ENCODE assay signal across 31 mouse cellular contexts in genomic region chr6:88184671-88185070, GRCm38 (mm10). TPM values are rescaled to one million over a fixed set of nuclear protein-coding genes. Genes with fewer than 3 reads are reported as not detected.
DNase-seq lines count a peak whose midpoint lies in the region; ATAC-seq lines count a peak whose summit lies in the region.
"Had no signal": no experiment of that assay in that cellular context is flagged by ENCODE, and none has a peak within 500 bp of the region (broad histone marks: within the 10 kb centered on the region; RNA-seq: fewer than 3 reads in every experiment).

No protein-coding gene starts in this region.

- peak; percentile 78 for DNase-seq in 416B (ENCODE audit: low read depth)
- DNase-seq in heart, adult 18-20 months = no peak
- DNase-seq in left cerebral cortex, postnatal 36 days (ENCODE audit: low spot score in 2 of 2) = no peak
- DNase-seq: adrenal gland, adult 8-10 months; adrenal gland, postnatal 14 days; adrenal gland, postnatal 36 days; B cell, adult 2 months; cerebellum, adult 11-12 months; cerebellum, adult 2 months; cerebellum, adult 9-10 months; cerebellum, postnatal 10 days; cerebellum, postnatal 25 days; embryo, embryonic 11 days had no signal

- 69% methylated on average over 4 of the region's 4 CpGs for WGBS in intestine, embryonic 15.5 days

- H3K4me3 ChIP-seq in intestine, embryonic 15.5 days (replicated peaks) = no peak overlapping the region
- H3K4me3 ChIP-seq: embryonic facial prominence, embryonic 13.5 days; embryonic facial prominence, embryonic 15.5 days; erythroblast, embryonic 14.5 days; forebrain, embryonic 10.5 days; forebrain, embryonic 12.5 days had no signal

- ATAC-seq in common myeloid progenitor, adult 5-6 weeks (replicated peaks; ENCODE audit: low read depth, poor library complexity, severe bottlenecking) = peak; percentile 53
- peak; percentile 56 to 68; a peak in 3 of 4 replicates for ATAC-seq in hematopoietic stem cell, adult 5-6 weeks (replicated peaks in 1 of 2; ENCODE audit: insufficient read depth in 1 of 2, low FRiP score in 2 of 2, low TSS enrichment in 1 of 2, low read depth in 1 of 2, poor library complexity in 2 of 2, severe bottlenecking in 2 of 2)
- ATAC-seq in megakaryocyte progenitor cell, adult 5-6 weeks (replicated peaks; ENCODE audit: poor library complexity) = peak; percentile 25; the same call in 1 of the 2 replicates
- ATAC-seq in intestine, embryonic 15.5 days = no peak
- ATAC-seq: activated CD4-positive, CD25-positive, alpha-beta regulatory T cell, adult 4 months; CD4-positive, CD25-positive, alpha-beta regulatory T cell, adult 4 months; forebrain, embryonic 14.5 days; forebrain, embryonic 16.5 days; Patski had no signal

- H3K4me1 ChIP-seq in intestine, embryonic 15.5 days (replicated peaks) = peaks cover 6% of the 10 kb centered on the region

- intact Hi-C loops in left cerebral cortex, postnatal 36 days (cut with DNase I) = loop anchor here (5.0 kb wide), 2 partner anchors 62 to 303 kb away; no protein-coding TSS in a partner anchor

- no peaks in the 10 kb centered on the region for H3K9me3 ChIP-seq in intestine, embryonic 15.5 days
- H3K9me3 ChIP-seq: embryonic facial prominence, embryonic 13.5 days; embryonic facial prominence, embryonic 15.5 days; forebrain, embryonic 10.5 days; forebrain, embryonic 12.5 days; G1E had no signal

- H3K27me3 ChIP-seq in intestine, embryonic 15.5 days (replicated peaks) = peaks cover 26% of the 10 kb centered on the region
- H3K27me3 ChIP-seq: Patski had no signal

- H3K36me3 ChIP-seq in intestine, embryonic 15.5 days = no peaks in the 10 kb centered on the region
- H3K36me3 ChIP-seq: embryonic facial prominence, embryonic 13.5 days; embryonic facial prominence, embryonic 15.5 days; forebrain, embryonic 10.5 days; forebrain, embryonic 12.5 days had no signal

- no peak overlapping the region for H3K27ac ChIP-seq in intestine, embryonic 15.5 days
- H3K27ac ChIP-seq: embryonic facial prominence, embryonic 13.5 days; embryonic facial prominence, embryonic 15.5 days; forebrain, embryonic 10.5 days; forebrain, embryonic 12.5 days had no signal

- no peak overlapping the region for H3K4me2 ChIP-seq in intestine, embryonic 15.5 days (replicated peaks)
- H3K4me2 ChIP-seq: embryonic facial prominence, embryonic 13.5 days; embryonic facial prominence, embryonic 15.5 days; forebrain, embryonic 12.5 days had no signal

- H3K9ac ChIP-seq in intestine, embryonic 15.5 days = no peak overlapping the region
- H3K9ac ChIP-seq: embryonic facial prominence, embryonic 13.5 days; embryonic facial prominence, embryonic 15.5 days; forebrain, embryonic 12.5 days had no signal

RNA-seq across cellular contexts. Expression of gene Gata2, which starts 9.0 kb away (rescaled TPM):
- 48.1 and 78.8 TPM in 2 replicates for total RNA-seq in common myeloid progenitor, adult 5-6 weeks (2017)
- 28.7 and 28.9 TPM in 2 replicates for total RNA-seq in hematopoietic stem cell, adult 5-6 weeks (2017)
- total RNA-seq in megakaryocyte progenitor cell, adult 5-6 weeks (2015) = 11.2 and 19.8 TPM in 2 replicates
- total RNA-seq in megakaryocyte progenitor cell, adult 5-6 weeks (2017) = 6.0 and 10.1 TPM in 2 replicates
- 6.4 and 8.7 TPM in 2 replicates for polyA plus RNA-seq in intestine, embryonic 15.5 days (2015; fragmentation: Nextera tagmentation; extraction: Ambion mirVana)
- 10 to 100 TPM; 18.1 to 23.4 TPM for total RNA-seq in heart, adult 18-20 months (2021)
- 1 to 10 TPM; 5.4 to 6.6 TPM for total RNA-seq in left cerebral cortex, postnatal 36 days (2021)
- total RNA-seq: CH12.LX had no signal
- polyA plus RNA-seq: activated CD4-positive, CD25-positive, alpha-beta regulatory T cell, adult 4 months had no signal

RNA-seq across cellular contexts. Expression of gene Dnajb8, which starts 37.4 kb away (rescaled TPM):
- total RNA-seq in common myeloid progenitor, adult 5-6 weeks (2017) = not detected in 2 replicates
- not detected in 2 replicates for total RNA-seq in hematopoietic stem cell, adult 5-6 weeks (2017)
- total RNA-seq in megakaryocyte progenitor cell, adult 5-6 weeks (2015) = not detected in 2 replicates
- total RNA-seq in megakaryocyte progenitor cell, adult 5-6 weeks (2017) = not detected in 2 replicates
- not detected in 2 replicates for polyA plus RNA-seq in intestine, embryonic 15.5 days (2015; fragmentation: Nextera tagmentation; extraction: Ambion mirVana)
- not detected for total RNA-seq in heart, adult 18-20 months (2021)
- total RNA-seq in left cerebral cortex, postnatal 36 days (2021) = not detected
- total RNA-seq: adrenal gland, adult 18-20 months; adrenal gland, adult 8-10 months; adrenal gland, postnatal 14 days; adrenal gland, postnatal 36 days; CH12.LX had no signal
- polyA plus RNA-seq: activated CD4-positive, CD25-positive, alpha-beta regulatory T cell, adult 4 months; CD4-positive, CD25-positive, alpha-beta regulatory T cell, adult 4 months; cerebellum, adult 2 months; embryonic facial prominence, embryonic 11.5 days; embryonic facial prominence, embryonic 13.5 days; embryonic facial prominence, embryonic 15.5 days; erythroblast, embryonic 14.5 days; forebrain, embryonic 10.5 days; forebrain, embryonic 12.5 days; forebrain, embryonic 14.5 days; forebrain, embryonic 16.5 days; G1E; Patski had no signal
